Mouse (Mus musculus): Measurements from ENCODE around the gene Zfp219.
A peak's percentile ranks its signal among the peaks of the same experiment; 100 is the strongest.

Gene Zfp219

DNA sequence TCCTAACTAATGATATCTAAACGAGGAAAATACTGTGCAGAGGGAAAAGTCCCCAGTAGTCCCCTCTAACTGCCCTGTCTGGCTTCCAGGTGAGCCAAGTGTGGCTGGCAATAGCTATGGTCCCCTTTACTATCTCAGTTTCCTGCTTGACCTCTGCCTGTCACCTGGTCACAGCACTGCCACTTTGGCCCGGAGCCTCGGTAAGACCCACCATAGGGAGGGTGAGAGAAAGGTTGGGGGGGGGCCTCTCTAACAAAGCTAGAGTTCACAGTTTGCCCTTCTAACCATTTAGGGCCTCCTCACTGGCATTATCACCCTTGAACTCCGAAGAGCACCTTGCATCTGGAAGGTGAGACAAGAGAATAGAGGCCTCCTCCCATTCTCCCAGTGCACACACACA is 2.9 kb downstream of the Zfp219 start:
- DNase-seq, result no peak

- no peak for DNase-seq
Measured at GRCm38 (mm10) chr14:52016625-52017405, 3.7 kb downstream of the Zfp219 start.

- no peak for DNase-seq
Measured at GRCm38 (mm10) chr14:52015445-52016100, 5.0 kb downstream of the Zfp219 start, which contains the start of gene Tmem253. TSS of gene Tmem253 (plus strand) at chr14:52015658.

GRCm38 (mm10) chr14:52014761-52015311 is 5.7 kb downstream of the Zfp219 start:
- peak; percentile 66 for DNase-seq

DNA sequence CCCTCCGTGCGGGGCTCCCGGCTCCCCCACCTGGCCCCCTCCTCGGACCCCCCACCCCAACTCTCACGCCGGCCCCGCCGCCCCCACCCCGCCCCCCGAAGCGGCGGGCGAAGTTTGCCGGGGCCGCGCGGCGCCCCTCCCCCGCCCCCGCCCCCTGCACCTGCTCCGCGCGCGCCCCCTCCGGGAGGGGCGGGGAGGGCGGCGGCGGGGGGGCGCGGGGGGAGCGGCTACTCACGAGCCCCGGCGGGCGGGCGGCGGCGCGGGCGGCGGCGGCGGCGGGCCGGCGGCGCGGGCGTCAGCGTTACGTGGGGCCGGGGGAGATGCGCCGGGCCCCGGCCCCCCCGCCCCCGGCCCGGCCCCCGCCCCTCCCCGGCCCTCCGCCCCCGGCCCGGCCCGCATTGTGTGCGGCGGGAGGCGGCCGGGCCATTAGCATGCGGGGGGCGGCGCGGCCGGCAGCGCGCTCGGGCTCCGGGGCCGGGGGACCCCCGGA is 6.2 kb downstream of the Zfp219 start:
- DNase-seq, result no peak

GRCm38 (mm10) chr14:52013771-52014219 is 6.7 kb downstream of the Zfp219 start:
- DNase-seq, result peak; percentile 48

DNA sequence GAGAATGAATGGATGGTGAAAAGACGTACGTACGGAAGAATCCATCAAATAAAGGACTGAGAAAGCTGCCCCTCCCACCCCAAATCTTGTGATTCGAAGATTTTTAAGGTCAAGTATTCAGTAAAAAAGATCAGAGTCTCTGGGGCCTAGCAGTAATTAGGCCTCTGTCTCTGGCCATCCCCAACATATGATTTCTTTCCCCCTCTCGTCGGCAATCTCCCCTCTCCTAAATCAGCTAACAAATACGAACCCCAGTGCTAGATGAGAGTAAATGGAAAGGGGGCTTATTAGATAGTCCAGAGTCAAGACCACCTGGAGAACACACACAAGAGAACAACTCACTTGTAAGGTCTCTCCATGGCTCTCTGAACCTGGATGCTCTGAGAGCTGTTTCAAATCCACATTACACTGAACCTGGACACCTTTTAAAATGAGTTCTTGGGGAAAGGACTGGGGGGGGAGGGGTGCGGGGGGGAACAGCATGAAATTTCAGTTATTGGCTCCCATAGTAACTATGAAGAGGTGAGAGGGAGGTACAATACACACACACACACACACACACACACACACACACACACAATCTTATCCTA is 7.4 kb downstream of the Zfp219 start:
- no peak for DNase-seq

- DNase-seq, result no peak
Measured at GRCm38 (mm10) chr14:52012553-52012952, 8.0 kb downstream of the Zfp219 start.

- no peak for DNase-seq
Measured at GRCm38 (mm10) chr14:52012085-52012484, 8.4 kb downstream of the Zfp219 start.

DNA sequence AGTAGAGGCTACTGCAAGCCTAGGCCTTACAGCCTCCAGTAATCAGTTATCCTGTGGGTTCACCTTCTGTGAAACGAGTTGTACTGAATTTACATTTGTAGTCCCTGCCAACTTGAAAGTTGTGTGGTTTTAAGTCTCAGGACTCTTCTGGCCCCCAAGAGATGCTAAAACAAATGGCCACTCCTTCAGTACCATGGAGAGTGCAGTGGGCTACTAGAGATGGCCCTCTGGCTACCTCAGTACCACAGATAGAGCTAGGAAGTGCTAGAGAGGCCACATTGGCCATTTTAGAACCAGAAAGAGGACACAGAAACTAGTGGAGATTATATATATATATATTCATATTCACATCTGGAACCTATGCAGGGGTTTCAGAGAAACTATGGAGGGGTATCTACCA is 8.8 kb downstream of the Zfp219 start:
- DNase-seq, result no peak

- DNase-seq, result no peak
Measured at GRCm38 (mm10) chr14:52010446-52011111, 10.0 kb downstream of the Zfp219 start.

DNA sequence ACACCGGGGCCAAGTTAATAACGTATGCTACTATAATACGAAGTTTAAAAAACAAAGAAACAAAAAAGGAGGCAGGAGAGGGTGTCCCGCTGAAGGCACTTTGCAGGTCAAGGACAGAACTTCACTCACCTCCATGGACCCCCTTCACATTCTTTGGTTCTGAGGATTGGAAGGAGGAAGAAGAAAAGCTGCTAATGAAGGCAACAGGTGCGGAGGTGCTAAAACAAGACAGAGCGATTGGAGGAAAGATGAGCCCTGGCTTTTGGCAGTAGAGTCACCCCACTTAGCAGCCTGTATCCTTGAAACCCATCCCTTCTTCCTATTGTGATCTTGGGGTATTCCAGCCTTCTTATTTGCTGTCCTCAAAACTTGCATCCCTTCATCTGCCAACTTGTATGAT is 10.7 kb downstream of the Zfp219 start:
- no peak for DNase-seq

DNA sequence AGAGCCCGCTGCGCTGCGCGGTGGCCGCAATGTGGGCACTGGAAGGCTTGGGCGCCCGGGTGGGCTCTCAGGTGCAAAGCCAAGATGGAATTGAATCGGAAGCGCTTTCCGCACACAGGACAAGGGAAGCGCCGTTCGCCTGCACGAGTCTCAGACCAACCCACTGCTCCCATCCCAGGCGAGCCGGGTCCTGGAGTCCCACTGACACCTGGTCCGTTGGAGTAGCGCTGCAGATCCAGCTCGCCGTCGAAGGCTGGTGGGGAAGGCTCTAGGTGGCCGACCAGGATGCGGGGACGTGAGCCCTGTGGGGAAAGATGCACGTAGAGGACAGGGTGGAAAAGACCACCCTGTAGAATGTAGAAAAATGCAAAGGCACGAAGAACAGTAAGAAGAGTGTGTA is 11.2 kb downstream of the Zfp219 start:
- no peak for DNase-seq

DNA sequence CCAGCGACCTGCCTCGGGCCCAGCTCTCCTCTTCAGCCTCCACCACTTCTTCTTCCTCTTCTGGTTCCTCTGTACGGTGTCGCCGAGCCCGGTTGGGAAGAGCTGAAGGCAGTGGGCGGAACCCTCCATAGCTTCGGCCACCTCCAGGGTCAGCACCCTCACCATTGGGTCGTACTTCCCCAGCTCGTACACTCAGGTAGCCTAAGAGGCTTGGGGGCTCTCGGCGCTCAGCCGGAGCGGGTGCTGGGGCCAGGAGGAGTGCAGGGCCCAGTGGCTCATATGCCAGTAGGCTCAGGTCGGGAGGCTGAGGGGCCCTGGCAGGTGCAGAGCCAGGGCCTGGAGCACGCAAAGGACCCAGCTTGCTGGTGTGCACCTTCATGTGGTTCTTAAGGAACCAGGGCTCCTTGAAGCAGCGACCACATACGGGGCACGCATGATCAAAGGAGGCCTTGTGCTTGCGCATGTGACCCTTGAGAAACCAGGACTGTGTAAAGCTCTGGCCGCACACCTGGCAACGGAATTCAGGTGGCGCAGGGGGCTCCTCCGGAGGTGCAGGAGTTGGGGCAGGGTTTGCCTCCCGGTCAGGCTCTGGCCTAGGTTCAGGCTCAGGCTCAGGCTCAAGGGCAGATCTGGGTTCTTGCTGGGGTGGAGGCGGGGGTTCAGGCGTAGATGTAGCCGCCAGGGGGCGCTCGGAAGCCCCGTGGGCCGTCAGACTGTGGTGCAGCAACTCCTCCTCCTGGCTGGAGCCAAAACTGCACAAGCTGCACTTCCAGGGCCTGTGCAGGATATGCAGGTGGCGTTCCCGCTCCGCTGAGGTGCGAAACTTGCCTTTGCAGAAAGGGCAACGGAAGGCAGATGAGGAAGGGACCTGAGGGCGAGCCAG is 12.0 kb downstream of the Zfp219 start:
- peak; percentile 94 for DNase-seq

DNA sequence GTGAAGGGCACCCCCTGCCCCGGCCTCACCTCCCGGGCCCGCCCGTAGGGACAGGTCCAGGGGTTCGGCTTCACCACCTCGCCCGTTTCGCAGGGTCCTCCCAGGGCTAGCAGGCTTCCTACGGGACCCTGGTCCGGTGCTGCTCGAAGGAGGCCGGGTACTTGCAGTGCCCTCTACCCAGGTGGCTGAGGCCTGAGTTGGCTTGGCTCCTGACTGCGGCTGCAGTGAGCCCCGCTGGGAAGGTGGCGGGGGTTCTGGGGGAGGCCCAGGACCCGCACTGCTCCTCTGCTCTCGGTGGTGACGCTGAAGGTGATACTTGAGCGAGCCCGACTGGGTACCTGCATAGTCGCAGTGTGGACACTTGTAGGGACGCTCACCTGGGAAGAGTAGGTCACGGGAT is 13.8 kb downstream of the Zfp219 start:
- DNase-seq, result no peak

DNA sequence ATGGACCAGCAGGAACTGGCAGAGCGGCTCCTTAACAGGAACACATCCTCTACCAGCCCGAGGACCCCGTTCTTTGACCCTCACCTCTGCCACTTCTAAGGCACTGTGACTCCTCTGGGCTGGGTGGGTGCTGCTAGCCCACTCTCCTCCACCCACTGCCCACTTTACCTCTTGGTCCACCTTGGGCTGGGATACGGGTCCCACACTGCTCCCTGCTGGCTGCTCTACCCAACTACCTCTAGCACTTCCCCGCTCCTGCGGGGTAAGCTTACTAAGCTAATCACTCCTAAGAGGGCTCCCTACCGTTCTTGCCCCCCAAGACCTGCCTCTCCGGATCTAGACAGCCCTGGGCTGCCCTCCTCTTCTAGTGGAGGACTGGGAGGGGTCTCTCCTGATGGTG is 14.3 kb downstream of the Zfp219 start:
- no peak for DNase-seq

GRCm38 (mm10) chr14:52005616-52006015 is 14.9 kb downstream of the Zfp219 start:
- no peak for DNase-seq

GRCm38 (mm10) chr14:52005141-52005540 is 15.4 kb downstream of the Zfp219 start:
- no peak for DNase-seq

DNA sequence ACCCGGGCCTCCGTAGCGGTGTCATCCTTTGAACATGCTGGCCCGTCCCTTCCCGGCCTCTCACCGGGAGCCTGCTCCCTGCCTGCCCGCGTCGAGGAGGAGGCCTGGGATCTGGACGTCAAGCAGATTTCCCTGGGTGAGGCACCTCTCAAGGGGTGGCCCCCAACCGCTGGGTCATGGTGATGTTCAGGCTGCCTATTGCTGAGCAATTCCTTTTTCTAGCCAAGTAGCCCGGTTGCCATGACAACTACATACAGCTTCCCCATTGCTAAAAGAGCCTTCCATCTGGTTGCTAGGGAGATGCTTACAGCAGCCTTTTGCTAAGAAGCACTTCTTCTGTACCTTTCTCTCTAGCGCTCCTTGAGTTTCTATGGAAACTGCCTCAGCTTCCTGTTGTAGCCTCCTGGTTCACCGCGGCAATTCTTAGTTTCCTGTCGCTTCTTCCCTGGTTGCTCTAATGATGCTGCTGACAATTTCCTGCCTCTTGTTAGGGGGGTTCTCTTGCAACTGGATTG is 16.5 kb downstream of the Zfp219 start:
- no peak for DNase-seq

- DNase-seq, result no peak
Measured at GRCm38 (mm10) chr14:51997483-51997882, 23.1 kb downstream of the Zfp219 start.

GRCm38 (mm10) chr14:51996866-51997265 is 23.7 kb downstream of the Zfp219 start:
- no peak for DNase-seq
